Mouse (Mus musculus) testis, postnatal 14 days (tissue): Measurements from ENCODE around the gene Atp13a3.

Experiments
- DNase-seq: peaks from one replicate; pipeline ENCODE4 v3.0.0; 2021; ENCODE audit warnings: low spot score

The Atp13a3 gene

DNA sequence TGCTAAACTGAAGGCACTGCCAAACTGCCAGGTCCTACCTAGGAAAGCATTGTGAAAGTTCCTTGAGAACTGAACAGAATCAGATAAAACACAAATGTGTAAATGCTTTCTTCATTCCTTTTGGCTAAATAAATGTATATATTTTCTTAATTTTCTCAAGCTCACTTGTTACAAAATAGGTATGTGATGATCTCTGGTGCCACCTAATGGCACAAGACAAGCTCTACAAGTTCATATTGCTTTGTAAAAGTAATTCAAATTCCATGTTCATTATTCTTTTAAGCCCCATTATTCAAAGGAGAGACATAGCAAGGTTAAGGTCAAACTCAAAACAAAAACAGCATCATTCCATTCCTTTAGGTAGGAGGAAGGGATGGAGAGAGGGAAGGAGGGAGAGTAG, 91.5 kb downstream of the Atp13a3 start:
- no peak for DNase-seq

DNA sequence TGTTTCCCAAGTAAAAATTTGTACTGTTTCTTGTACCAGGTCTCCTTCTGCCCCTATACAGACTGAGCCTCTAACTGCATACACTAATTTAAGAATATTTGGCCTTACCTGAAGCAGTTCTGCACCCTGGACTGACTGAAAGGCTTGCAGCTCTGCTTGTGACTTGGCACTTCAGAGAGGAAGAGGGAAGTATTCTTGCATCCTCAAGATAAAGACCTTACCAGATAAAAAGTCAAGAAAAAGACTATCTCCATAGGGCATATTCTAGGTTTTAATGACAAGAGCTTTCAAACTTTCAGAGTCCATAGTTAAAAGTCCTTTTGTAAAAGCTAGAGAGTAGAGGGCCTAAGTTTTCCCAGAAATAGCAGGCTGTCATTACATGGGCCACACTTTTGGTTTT, 95.1 kb downstream of the Atp13a3 start, which contains the start of gene Gp5:
Gene Gp5, minus strand, starts transcription at position 133 of the 400 bp plus-strand sequence.
- no peak for DNase-seq

DNA sequence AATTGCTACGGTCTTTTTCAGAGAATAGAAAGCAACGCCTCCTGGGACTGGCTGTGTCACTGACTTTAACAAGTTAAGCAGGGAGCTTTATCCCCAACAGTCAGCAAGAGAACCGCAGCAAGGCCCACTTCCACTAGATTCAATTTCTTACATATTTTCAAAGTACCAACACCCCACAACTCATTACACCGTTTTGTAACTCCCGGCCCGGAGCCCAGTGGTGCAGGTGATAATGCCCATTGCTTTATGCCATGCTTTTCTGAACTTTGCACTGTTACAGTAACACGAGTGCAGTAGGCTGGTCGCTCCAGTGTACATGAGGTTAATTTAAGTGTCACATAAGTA, 95.6 kb downstream of the Atp13a3 start:
- DNase-seq = no peak

DNA sequence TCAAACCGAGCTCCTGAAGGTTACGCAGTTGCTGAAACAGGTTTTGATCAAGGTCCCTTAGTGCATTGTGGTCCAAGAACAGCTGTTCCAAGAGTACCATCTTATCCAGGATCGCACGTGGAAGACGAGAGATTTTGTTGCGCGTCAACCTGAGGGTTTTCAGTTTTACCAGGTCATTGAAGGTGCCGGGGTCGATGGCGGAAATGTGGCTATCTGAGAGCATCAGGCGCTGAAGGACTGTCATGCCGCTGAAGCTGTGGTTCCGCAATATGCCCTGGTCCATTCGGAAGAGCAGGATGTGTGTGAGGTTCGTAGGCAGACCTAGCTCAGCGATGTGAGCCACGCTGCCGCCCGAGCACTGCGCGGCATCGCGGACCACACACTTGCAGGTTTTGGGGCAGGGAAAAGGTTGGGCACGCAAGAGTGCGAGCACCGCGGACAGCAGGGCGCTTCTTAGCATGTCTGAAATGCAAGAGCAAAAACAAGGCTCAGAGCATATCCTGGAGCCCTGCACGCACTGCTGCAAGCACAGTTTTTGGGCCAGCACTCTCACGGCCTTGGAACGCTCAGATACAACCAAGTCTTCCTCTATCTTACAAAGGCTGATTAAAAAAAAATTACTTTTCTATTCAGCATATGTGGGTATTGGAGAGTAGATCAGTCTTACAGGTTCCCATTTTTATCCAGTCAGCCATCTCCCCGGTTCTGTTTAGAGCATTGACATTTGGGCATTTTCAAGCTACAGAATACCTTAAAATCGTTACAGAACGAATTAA, 96.2 kb downstream of the Atp13a3 start:
- no peak for DNase-seq

DNA sequence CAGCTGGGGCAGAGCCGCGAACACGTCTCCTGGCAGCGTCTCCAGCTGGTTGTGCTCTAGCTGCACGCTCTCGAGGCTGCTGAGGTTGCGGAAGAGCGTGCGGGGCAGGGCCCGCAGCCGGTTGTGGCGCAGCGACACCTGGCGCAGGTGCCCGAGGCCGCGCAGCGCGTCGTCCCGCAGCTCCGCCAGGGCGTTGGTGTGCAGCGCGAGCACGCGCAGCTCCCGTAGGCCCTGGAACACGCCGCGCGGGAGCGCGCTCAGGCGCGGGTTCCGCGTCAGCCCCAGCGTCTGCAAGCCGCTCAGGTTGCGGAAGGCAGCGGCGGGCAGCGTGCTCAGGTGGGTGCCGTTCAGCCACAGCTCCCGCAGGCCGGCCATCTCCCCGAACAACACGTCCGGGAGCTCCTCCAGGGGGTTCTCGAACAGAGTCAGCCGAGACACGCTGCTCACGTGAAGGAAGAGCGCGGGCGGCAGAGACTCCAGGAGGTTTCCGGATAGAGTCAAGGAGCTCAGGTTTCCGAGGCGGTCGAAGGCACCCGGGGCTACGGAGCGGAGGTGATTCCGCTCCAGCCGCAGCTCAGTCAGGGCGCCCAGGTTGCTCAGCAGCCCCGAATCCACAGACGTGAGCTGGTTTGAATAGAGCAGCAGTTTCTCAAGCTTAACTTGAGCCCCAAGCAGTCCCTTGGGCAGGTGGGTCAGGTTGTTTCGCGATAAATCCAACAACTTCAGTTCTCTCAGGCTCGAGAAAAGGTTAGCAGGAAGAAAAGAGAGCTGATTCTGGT, 97.0 kb downstream of the Atp13a3 start:
- DNase-seq = peak; percentile 66

DNA sequence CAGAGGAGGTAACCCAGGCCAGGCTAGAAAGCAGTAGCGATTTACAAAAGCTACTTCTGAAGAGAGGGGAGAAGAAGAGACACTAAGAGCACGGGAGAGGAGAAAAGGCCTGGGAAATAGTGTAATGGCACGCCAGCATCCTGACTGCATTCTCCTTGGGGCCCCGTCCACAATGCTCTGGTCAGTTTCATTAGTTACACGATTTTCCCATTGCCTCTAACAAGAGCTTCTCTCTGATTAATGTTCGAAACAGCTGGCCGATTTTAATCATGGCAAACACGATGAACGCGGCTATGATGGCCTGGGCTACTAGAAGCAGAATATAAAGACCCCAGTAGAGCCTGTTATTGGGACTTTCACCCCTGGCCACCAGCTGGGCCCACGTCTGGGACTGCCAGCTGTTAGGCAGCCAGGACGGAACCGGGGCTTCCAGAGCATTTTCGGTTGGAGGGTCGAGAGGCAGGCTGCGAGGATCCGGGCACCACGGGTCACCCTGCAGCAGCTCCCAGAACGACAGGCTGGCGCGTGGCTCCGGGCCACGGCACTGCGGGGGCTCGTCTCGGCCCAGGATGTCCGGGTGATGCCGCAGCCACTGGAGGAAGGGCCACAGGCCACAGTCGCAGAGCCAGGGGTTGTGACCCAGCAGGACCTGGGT, 97.7 kb downstream of the Atp13a3 start:
- DNase-seq = peak; percentile 20

DNA sequence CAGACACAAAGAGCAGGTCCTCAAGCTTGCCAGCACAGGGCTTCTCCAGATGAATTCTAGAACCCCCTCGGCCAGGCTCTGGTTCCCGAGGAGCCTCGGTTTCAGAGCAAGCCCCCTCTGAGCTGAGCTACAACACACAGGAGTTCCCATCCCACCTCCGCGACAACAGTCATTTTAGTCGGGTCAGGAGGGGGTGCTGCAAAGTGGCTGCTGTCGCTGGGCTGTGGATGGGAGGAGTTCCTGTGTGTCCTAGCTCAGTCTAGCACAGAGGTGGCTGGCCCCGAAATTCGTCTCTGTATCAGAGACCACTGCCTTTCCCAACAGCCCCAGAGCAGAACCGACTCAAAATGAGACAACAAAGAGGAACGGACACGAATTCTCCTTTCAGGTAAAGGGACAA, 98.5 kb downstream of the Atp13a3 start:
- DNase-seq = no peak

DNA sequence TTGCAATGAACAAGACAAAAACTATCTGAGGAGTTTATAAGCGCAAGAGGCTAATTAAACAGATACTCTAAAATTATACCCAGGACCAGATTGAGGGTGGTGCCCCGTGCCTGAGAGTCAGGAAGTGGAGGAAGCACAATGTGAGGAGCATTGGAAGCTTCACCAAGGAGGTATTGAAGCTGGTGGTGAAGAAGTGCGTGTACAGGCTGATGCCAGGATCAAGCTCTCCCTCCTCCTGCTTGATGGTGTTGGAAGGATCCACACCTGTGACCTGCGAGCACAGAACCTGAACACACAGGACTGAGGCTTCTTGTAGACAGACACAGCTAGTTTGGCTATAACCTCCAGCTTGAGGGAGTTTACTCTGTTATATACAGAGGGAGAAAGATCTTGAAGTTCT, 99.7 kb downstream of the Atp13a3 start:
- DNase-seq = no peak

DNA sequence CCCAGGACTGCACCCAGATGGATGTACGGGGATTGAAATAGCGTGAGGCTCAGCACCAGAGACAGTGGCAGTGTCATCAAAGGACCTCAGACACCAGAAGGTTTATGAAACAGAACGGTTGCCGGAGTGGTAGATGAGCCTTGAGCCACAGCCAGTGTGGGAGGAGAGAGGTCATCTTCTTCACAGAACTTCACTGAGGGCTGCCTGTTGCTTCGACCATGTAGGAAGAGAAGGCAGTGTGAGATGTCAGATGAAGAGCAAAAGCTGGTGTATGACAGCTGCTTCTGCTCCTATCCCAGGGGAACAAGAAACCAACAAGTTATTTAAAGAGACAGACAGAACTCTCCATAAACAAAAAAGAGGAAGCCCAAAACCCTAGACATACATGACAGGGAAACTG, 101.5 kb downstream of the Atp13a3 start:
- no peak for DNase-seq

DNA sequence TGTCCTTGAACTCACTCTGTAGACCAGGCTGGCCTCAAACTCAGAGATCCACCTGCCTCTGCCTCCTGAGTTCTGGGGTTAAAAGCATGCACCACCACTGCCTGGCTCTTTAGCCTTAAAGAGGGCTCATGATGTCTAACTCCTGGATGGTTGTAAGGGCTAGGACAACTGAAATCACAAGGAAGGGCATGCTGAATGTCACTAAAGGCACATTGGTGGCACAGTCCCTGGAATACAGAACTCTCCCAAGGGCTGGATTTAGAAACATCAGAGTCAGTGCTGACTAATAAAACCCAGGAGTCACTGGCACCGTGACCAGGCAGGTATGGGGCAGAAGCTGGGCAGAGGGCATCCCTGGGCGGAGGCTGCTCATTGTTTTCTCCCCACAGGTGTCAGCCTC, 102.4 kb downstream of the Atp13a3 start:
- DNase-seq = no peak

DNA sequence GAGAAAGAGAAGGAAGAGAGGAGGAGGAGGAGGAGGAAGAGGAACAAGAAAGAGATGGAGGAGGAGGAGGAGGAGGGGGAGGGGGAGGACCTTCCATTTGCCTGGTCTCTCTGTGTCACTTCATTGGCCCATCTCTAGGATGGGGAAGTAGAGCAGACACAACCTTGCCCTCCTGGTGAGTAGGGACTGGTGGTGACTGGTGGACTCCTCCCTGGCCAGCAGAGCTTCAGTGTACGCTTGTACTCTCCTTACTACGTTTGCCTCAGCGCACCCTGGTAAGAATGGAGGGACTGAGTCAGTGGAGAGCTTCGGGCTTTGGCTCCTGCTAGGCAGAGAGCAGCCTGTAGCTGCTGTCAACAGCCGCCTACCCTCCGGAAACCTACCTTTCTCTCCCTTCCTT, 103.1 kb downstream of the Atp13a3 start:
- DNase-seq = no peak

DNA sequence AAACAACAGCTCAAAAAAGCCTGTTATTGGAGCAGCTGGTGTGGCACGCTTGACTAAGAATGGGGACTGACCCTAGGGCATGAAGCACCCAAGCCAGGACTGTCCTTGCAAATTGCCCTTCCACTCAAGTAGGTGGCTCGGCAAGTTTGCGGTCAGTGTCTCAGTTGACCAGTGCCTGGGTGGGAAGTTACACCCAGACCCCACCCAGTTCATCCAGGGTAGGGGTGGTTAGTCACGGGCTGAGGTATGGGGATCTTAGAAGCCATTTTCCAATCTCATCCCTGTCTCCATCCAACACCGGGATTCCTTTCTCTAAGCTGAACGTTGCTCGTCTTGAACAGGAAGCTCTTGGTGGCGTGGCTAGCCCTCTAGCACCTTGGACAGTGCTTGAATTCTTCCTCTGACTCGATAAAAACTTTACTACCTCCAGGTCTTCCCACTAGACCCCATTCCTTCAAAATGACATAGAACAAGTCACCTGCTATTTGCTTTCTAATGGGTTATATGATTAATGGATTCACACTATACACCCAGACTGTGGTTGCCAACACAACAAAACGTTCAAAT, 106.0 kb downstream of the Atp13a3 start:
- no peak for DNase-seq

DNA sequence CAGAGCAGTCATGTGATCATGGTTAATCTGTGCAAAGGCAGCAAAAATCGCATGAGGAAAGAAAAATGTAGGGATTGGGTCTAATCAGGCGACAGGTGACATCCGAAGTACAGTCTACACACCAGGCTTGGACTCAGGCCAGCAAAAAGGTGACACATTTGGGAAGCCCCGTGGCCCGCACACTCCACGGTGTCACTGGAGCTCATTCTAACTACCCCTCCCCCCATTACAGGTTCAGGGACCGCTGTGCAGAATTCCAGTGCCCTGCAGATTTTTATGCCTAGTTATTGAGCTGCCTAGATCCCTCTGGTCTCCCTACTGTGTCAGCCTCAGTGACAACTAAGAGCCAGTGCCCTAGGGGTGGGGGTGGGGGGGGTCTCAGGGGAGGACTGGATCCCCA, 108.3 kb downstream of the Atp13a3 start:
- no peak for DNase-seq

DNA sequence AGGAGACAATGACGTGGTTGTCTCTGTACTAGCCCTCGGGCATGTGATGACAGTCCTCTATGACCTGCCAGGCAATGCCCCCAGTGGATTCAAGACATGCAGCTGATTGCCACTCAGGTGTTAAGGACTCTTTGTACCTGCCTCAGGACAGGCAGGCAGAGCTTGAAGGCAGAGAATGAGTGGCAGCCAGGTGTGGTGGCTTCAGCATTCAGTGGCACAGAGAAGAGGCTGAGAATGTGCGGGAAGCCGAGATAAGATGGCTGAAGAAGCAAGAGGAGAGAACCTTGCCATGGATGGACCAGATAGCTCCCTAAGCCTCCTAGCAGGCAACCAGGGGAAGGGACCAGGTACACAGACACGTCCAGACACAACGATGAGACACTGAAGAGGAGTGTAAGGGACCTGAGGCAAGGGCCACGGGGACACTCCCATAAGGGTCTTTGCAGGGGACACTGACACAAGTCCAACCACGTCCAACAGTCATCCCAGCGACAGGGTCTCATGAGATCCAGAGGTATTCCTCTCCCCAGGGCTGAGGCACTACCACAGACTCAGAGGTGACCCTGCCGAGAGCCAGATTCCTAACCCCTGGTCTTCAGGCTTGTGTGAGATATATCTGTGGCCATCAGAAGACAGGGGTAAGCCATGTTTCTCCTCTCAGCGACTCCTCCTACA, 109.0 kb downstream of the Atp13a3 start:
- DNase-seq = no peak

DNA sequence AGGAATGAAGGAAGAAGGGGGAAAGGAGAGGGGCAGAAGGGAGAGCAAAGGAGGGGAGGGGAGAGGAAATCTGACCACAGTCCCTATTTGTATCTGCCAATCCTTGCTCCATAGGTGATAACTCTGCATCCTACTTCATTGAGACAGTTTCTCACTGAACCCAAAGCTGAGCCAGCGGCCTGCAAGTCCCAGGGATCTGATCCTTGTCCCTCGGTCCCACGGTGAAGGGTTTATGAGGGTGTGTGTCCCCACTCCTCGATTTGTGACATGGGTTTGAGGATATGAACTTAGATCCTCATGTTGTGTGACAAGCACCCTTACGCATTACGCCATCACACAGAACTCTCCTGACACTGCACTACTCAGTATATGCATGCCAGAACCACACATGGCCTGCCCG, 110.7 kb downstream of the Atp13a3 start:
- no peak for DNase-seq

DNA sequence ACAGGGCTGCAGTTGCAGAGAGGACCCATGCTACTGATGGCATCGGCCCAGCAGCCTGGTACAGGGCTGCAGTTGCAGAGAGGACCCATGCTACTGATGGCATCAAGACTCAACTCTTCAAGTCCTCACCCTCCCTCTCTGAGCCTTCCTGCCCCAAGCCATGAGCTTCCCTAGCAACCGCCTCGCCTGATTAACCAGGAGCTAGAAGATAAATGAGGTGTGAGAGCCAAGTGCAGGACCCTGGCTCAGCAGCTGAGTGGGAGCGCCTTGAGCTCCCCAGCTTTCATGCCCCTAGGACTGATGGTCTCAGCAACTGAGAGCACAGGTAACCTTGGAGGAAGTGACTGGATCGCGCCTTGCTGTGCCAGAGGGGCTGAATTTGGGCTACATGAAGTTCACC, 115.3 kb downstream of the Atp13a3 start:
- no peak for DNase-seq

DNA sequence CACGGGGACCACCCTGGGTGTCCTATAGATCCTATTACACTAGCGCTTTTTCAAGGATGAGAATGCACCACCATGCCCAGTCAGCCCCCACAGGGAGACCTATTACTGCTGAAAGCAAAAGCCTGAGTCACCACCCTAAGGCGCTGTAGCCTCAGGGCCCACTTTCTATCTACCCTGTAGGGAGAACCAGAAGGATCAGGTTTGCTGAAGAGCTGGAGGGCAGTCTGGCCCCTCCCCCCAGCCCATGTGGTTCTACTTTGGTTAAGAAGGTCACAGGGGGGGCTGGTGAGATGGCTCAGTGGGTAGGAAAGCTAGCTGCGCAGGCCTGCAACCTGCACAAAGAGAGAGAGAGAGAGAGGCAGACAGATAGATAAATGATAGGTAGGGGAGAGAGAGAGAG, 120.1 kb downstream of the Atp13a3 start:
- DNase-seq = no peak

DNA sequence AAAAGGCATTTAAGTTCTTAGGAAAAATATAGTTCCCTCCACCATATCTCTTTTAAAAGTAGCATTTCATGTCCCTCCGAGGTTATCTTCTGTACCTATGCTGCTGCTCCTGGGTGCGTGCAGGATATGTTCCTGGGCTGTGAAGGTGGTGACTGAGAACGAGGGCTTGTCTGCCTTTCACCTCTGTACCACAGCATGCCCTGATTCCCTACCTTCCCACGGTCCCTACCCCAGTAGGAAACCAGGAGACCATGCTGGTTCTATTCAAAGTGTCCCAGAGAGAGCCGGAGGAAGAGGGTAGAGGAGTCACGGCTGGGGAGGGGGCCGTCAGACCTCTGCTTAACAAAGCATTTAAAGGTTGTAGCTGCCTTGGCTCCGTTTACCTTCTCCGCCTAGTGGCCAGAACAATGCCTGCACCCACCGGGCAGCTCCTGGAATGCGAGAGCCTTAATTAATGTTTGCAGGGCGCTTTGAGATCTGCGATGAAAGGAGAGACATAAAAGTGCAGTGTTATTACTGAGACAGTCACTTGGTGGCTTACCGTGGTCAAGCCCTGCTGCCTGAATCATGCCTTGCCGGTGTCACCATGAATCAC, 121.9 kb downstream of the Atp13a3 start:
- no peak for DNase-seq

DNA sequence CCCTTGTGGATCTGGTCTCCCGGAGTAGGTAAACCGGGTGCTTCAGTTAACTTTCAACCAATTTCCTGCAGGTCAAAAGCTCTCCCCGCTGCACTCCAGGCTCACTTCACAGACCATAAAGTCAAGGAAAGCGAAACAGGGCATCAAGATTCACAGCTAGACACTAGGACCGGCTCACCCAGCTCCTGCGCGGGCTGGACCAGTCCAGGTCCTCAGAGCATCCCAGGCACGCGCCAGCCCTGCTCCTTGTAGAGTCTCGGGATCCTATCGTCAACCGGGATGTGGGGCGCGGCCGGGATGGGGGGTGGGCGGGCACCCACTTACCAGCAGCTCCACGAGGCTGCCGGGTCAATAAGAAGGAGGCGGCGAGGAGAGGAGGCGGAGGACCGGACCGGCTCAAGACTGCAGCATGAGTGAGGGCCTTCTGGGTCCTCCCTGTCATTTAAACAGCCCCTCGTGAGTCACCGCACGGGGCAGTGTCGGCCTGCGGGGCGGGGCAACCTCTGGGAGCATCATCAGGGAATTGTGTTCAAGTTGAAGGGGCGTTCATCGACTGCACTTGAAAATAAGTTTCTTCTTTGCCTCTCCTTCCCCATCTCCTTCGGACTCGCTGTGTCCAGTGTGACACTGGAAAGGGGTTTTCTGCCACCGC, 122.8 kb downstream of the Atp13a3 start, which contains the start of gene Lrrc15:
Gene Lrrc15, minus strand, starts transcription at position 413 of the 652 bp plus-strand sequence.
- DNase-seq = peak; percentile 18

DNA sequence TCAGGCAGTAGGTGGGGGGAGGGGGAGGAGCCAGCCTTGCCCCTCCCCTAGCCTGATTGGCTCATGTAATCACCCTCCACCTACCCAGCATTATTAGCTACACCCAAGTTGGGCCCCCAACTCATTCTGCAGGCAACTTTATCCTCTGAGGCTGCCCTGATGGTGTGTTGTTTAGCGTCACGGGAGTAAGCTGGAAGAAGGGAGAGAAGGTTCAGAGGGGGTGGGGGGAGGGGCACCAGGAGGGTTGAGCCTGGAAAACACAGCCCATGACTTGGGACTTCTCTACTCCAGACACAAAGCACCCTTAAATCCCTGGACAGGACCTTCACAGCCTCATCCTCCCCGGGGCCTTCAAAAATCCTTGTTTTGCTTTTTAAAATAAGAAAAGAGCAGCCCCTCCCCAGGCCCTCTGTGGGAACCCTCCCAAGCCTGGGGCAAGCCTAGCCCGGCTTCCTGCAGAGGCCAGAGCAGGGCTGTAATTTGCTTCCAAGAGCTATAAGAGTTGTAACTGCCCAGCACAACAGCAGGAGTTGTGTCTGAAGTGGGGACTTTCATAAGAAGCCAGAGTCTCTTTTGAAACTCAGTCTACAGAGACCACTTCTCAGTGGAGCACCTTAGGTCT, 125.0 kb downstream of the Atp13a3 start:
- no peak for DNase-seq

DNA sequence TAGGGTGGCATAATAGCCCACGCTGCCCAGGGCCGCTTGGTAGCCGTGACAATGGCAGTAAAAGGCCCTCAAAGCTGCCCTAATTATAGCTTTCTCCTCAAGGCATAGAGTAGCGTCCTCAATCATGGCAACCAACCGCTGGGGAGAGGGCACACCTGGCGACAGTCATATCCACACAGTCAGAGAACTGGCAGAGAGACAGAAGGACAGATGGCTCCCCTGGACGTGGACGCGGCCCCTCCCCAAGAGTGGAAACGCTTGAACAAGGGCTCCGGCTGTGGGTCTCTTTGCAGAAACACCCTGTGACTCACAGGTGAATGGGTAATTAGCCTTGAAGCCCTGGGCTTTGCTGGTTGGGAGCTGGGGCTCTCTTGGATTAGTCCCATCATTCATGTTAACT, 127.4 kb downstream of the Atp13a3 start:
- no peak for DNase-seq
